Mouse (Mus musculus): Measurements from ENCODE around the gene Sidt2. TPM values are rescaled to one million over a fixed set of nuclear protein-coding genes. Genes with fewer than 3 reads are reported as not detected.
A peak's percentile ranks its signal among the peaks of the same experiment; 100 is the strongest.

Gene Sidt2
- total RNA-seq, 2 experiments from 2014 or later: 71.5 to 75.4 TPM

- peak; percentile 59 to 64 for DNase-seq
- intact Hi-C loops (cut with DNase I): no loop called here
These were observed 37.8 kb downstream of the Sidt2 start for GRCm38 (mm10) chr9:45917041-45917934.

- DNase-seq: no peak
- intact Hi-C loops (cut with DNase I): no loop called here
These were observed 39.4 kb downstream of the Sidt2 start for GRCm38 (mm10) chr9:45915659-45916058.

GRCm38 (mm10) chr9:45911673-45912072 lies 43.4 kb downstream of the Sidt2 start:
- peak; percentile 62 to 80 for DNase-seq
- intact Hi-C loops (cut with DNase I): loop anchor here (1.0 kb wide), 1 partner anchor 26 kb away; no protein-coding TSS in a partner anchor

GRCm38 (mm10) chr9:45910995-45911394 lies 44.1 kb downstream of the Sidt2 start:
- intact Hi-C loops (cut with DNase I): loop anchor here (1.0 kb wide), 1 partner anchor 26 kb away; no protein-coding TSS in a partner anchor
- DNase-seq: no peak

GRCm38 (mm10) chr9:45907078-45907428 lies 48.0 kb downstream of the Sidt2 start:
- no peak for DNase-seq
- intact Hi-C loops (cut with DNase I): loop anchor here (5.0 kb wide), 1 partner anchor 45 kb away; no protein-coding TSS in a partner anchor

- intact Hi-C loops (cut with DNase I): loop anchor here (5.0 kb wide), 1 partner anchor 46 kb away; no protein-coding TSS in a partner anchor
- peak; percentile 94 to 95 for DNase-seq
These were observed 48.5 kb downstream of the Sidt2 start, which contains the start of the genes Pcsk7 and Rnf214 for GRCm38 (mm10) chr9:45906355-45907077. TSS of gene Pcsk7 (plus strand) at chr9:45906497. TSS of gene Rnf214 (minus strand) at chr9:45906911.

- intact Hi-C loops (cut with DNase I): loop anchor here (5.0 kb wide), 1 partner anchor 46 kb away; no protein-coding TSS in a partner anchor
- DNase-seq: peak; percentile 40 to 43
These were observed 49.2 kb downstream of the Sidt2 start for GRCm38 (mm10) chr9:45905811-45906237.

- DNase-seq: no peak
- intact Hi-C loops (cut with DNase I): loop anchor here (5.0 kb wide), 1 partner anchor 47 kb away; no protein-coding TSS in a partner anchor
These were observed 49.9 kb downstream of the Sidt2 start for GRCm38 (mm10) chr9:45905196-45905595.

GRCm38 (mm10) chr9:45893681-45894080 lies 61.4 kb downstream of the Sidt2 start:
- DNase-seq: no peak
- intact Hi-C loops (cut with DNase I): no loop called here

Small RNA genes within 50 kb of the gene (microRNA-seq; reads per million reads assigned to microRNA genes)
- 0.24 to 0.35 reads per million in 2 experiments for gene Mir7087

Other genes starting within 250 kb of the Sidt2 start
- 10 to 100 TPM in 1 of 2 experiments, 1 to 10 TPM in 1; 9.4 to 11.3 TPM for gene Cep164, start 126.6 kb downstream of the Sidt2 start, total RNA-seq (2021)
- gene Bace1, start 116.7 kb downstream of the Sidt2 start, total RNA-seq (2021): 10 to 100 TPM; 43.7 to 55.0 TPM
- gene Pcsk7, start 48.8 kb downstream of the Sidt2 start, total RNA-seq (2021): 10 to 100 TPM; 23.5 to 27.2 TPM
- 10 to 100 TPM; 33.5 to 35.9 TPM for gene Rnf214, start 48.3 kb downstream of the Sidt2 start, total RNA-seq (2021)
- 10 to 100 TPM; 72.1 to 90.1 TPM for gene Tagln, start 19.2 kb downstream of the Sidt2 start, total RNA-seq (2021)
- gene Pafah1b2, start 57.4 kb upstream of the Sidt2 start, total RNA-seq (2021): 10 to 100 TPM; 85.1 to 87.3 TPM
- gene Sik3, start 57.6 kb upstream of the Sidt2 start, total RNA-seq (2021): 10 to 100 TPM; 61.8 to 72.7 TPM